ENCODE assay signal across 8 mouse cellular contexts in genomic region chr17:3557331-3558311, GRCm38 (mm10). TPM values are rescaled to one million over a fixed set of nuclear protein-coding genes. Genes with fewer than 3 reads are reported as not detected.
DNase-seq lines count a peak whose midpoint lies in the region; ATAC-seq and TF ChIP-seq lines count a peak whose summit lies in the region.

TSS of gene Tfb1m (minus strand) at chr17:3557781.

- H3K9me3 ChIP-seq in forebrain, embryonic 10.5 days = no peaks in the 10 kb centered on the region
- no peaks in the 10 kb centered on the region for H3K9me3 ChIP-seq in heart, embryonic 15.5 days (replicated peaks)
- no peaks in the 10 kb centered on the region for H3K9me3 ChIP-seq in liver, embryonic 14.5 days (ENCODE audit: control insufficient read depth, low read length)
- no peaks in the 10 kb centered on the region for H3K9me3 ChIP-seq in neural tube, embryonic 11.5 days (ENCODE audit: control insufficient read depth, low read length)
- no peaks in the 10 kb centered on the region for H3K9me3 ChIP-seq in stomach, postnatal 0 days (ENCODE audit: control insufficient read depth, low read length)

- TF ChIP-seq CTCF in liver, embryonic 14.5 days (IDR thresholded peaks at IDR 0.05; ENCODE audit: low read depth) = no peak
- TF ChIP-seq CTCF in stomach, postnatal 0 days (IDR thresholded peaks at IDR 0.05; ENCODE audit: low read depth) = 0 out of 2 replicates have a peak, but pooled peaks have one; percentile 5

- peak; percentile 100 for ATAC-seq in heart, embryonic 15.5 days (replicated peaks; ENCODE audit: insufficient number of reproducible peaks, insufficient read depth, low FRiP score, low read depth)
- peak; percentile 99 for ATAC-seq in liver, embryonic 14.5 days (ENCODE audit: insufficient read depth)
- peak; percentile 100 for ATAC-seq in neural tube, embryonic 11.5 days (ENCODE audit: insufficient read depth, low FRiP score, low TSS enrichment)
- ATAC-seq in stomach, postnatal 0 days (ENCODE audit: low FRiP score, low TSS enrichment) = peak; percentile 100

- no peak for TF ChIP-seq EP300 in liver, embryonic 14.5 days (IDR thresholded peaks at IDR 0.05; ENCODE audit: low read depth)
- no peak for TF ChIP-seq EP300 in stomach, postnatal 0 days (optimal IDR thresholded peaks at IDR 0.05)

- H3K4me2 ChIP-seq in heart, embryonic 15.5 days = peak within 1 kb of the TSS; percentile 72
- H3K4me2 ChIP-seq in liver, embryonic 14.5 days (ENCODE audit: low read depth) = peak within 1 kb of the TSS; percentile 73
- H3K4me2 ChIP-seq in neural tube, embryonic 11.5 days (ENCODE audit: low read depth) = peak within 1 kb of the TSS; percentile 50
- H3K4me2 ChIP-seq in stomach, postnatal 0 days (replicated peaks; ENCODE audit: low read depth) = peak within 1 kb of the TSS; percentile 63

- DNase-seq in CD8-positive naive resting alpha-beta T cell, adult 2 months (ENCODE audit: low read depth in 2 of 2, low spot score in 2 of 2) = peak; percentile 92 to 96
- DNase-seq in c-Kit-positive CD71-negative TER-119-negative erythroid progenitor cells, embryonic 14.5 days (ENCODE audit: low read depth) = peak; percentile 96
- peak; percentile 98 for DNase-seq in forebrain, embryonic 10.5 days (ENCODE audit: extremely low spot score, low spot score)
- peak; percentile 99 for DNase-seq in kidney, postnatal 25 days
- DNase-seq in liver, embryonic 14.5 days (ENCODE audit: low read depth in 3 of 3, low spot score in 3 of 3) = peak; percentile 98 to 99 (median 99)
- DNase-seq in neural tube, embryonic 11.5 days (ENCODE audit: low spot score) = peak; percentile 97
- peak; percentile 99 for DNase-seq in stomach, postnatal 0 days (ENCODE audit: low spot score)

- peak within 1 kb of the TSS; percentile 59 for H3K9ac ChIP-seq in heart, embryonic 15.5 days
- peak within 1 kb of the TSS; percentile 62 for H3K9ac ChIP-seq in liver, embryonic 14.5 days (replicated peaks)
- H3K9ac ChIP-seq in neural tube, embryonic 11.5 days (ENCODE audit: low read length) = peak within 1 kb of the TSS; percentile 46
- peak within 1 kb of the TSS; percentile 58 for H3K9ac ChIP-seq in stomach, postnatal 0 days (ENCODE audit: low read length)

- peak within 1 kb of the TSS; percentile 90 for H3K27ac ChIP-seq in forebrain, embryonic 10.5 days
- peak within 1 kb of the TSS; percentile 90 for H3K27ac ChIP-seq in heart, embryonic 15.5 days
- peak within 1 kb of the TSS; percentile 65 for H3K27ac ChIP-seq in liver, embryonic 14.5 days
- H3K27ac ChIP-seq in neural tube, embryonic 11.5 days (ENCODE audit: low read depth, low read length) = peak within 1 kb of the TSS; percentile 60
- peak within 1 kb of the TSS; percentile 86 for H3K27ac ChIP-seq in stomach, postnatal 0 days (replicated peaks)

- H3K4me3 ChIP-seq in forebrain, embryonic 10.5 days = peak within 1 kb of the TSS; percentile 68
- peak within 1 kb of the TSS; percentile 73 for H3K4me3 ChIP-seq in heart, embryonic 15.5 days
- H3K4me3 ChIP-seq in liver, embryonic 14.5 days (ENCODE audit: insufficient read depth in 1 of 2, low read depth in 2 of 2, low read length in 2 of 2) = peak within 1 kb of the TSS; percentile 77 to 82
- H3K4me3 ChIP-seq in neural tube, embryonic 11.5 days (ENCODE audit: low read depth, low read length) = peak within 1 kb of the TSS; percentile 59
- peak within 1 kb of the TSS; percentile 65 for H3K4me3 ChIP-seq in stomach, postnatal 0 days (ENCODE audit: low read depth, low read length)

- H3K36me3 ChIP-seq in forebrain, embryonic 10.5 days (replicated peaks) = peaks cover 8% of the 10 kb centered on the region
- H3K36me3 ChIP-seq in heart, embryonic 15.5 days = peaks cover 3% of the 10 kb centered on the region; the same call in 1 of the 2 replicates
- no peaks in the 10 kb centered on the region for H3K36me3 ChIP-seq in liver, embryonic 14.5 days (replicated peaks; ENCODE audit: control insufficient read depth, insufficient read depth, low read depth)
- no peaks in the 10 kb centered on the region for H3K36me3 ChIP-seq in neural tube, embryonic 11.5 days (ENCODE audit: control insufficient read depth, insufficient read depth, low read length)
- H3K36me3 ChIP-seq in stomach, postnatal 0 days (ENCODE audit: control insufficient read depth, insufficient read depth, low read length) = no peaks in the 10 kb centered on the region

- H3K4me1 ChIP-seq in forebrain, embryonic 10.5 days = peaks cover 27% of the 10 kb centered on the region
- H3K4me1 ChIP-seq in heart, embryonic 15.5 days (replicated peaks) = peaks cover 14% of the 10 kb centered on the region
- peaks cover 17% of the 10 kb centered on the region in 2 experiments for H3K4me1 ChIP-seq in liver, embryonic 14.5 days (replicated peaks; ENCODE audit: control insufficient read depth in 2 of 2, insufficient read depth in 2 of 2, low read length in 1 of 2)
- no peaks in the 10 kb centered on the region for H3K4me1 ChIP-seq in neural tube, embryonic 11.5 days (ENCODE audit: control insufficient read depth, insufficient read depth, low read length)
- H3K4me1 ChIP-seq in stomach, postnatal 0 days (replicated peaks; ENCODE audit: control insufficient read depth, insufficient read depth) = no peaks in the 10 kb centered on the region

- under 1% methylated on average over 60 of the region's 60 CpGs for WGBS in forebrain, embryonic 10.5 days
- under 1% methylated on average over 60 of the region's 60 CpGs for WGBS in heart, embryonic 15.5 days
- under 1% methylated on average over 60 of the region's 60 CpGs for WGBS in liver, embryonic 14.5 days (ENCODE audit: insufficient replicate concordance)
- under 1% methylated on average over 60 of the region's 60 CpGs for WGBS in neural tube, embryonic 11.5 days
- under 1% methylated on average over 58 of the region's 60 CpGs for WGBS in stomach, postnatal 0 days

- H3K27me3 ChIP-seq in forebrain, embryonic 10.5 days (ENCODE audit: poor library complexity, severe bottlenecking) = no peaks in the 10 kb centered on the region
- H3K27me3 ChIP-seq in heart, embryonic 15.5 days = no peaks in the 10 kb centered on the region
- no peaks in the 10 kb centered on the region for H3K27me3 ChIP-seq in liver, embryonic 14.5 days (ENCODE audit: control insufficient read depth, insufficient read depth, low read length)
- no peaks in the 10 kb centered on the region for H3K27me3 ChIP-seq in neural tube, embryonic 11.5 days (ENCODE audit: control insufficient read depth, insufficient read depth, low read length)
- no peaks in the 10 kb centered on the region for H3K27me3 ChIP-seq in stomach, postnatal 0 days (ENCODE audit: control insufficient read depth, insufficient read depth, low read length)

RNA-seq across cellular contexts. Expression of gene Tfb1m, which starts in this region (rescaled TPM):
- polyA plus RNA-seq in forebrain, embryonic 10.5 days (2016; fragmentation: Nextera tagmentation; extraction: Ambion mirVana) = 23.5 and 27.2 TPM in 2 replicates
- 14.2 and 14.8 TPM in 2 replicates for polyA plus RNA-seq in heart, embryonic 15.5 days (2015; fragmentation: Nextera tagmentation; extraction: Ambion mirVana)
- polyA plus RNA-seq in liver, embryonic 14.5 days (2012; rRNA removed) = 6.7 and 9.8 TPM in 2 replicates
- polyA plus RNA-seq in liver, embryonic 14.5 days (2014; fragmentation: Nextera tagmentation; extraction: Ambion mirVana) = 12.9 and 13.4 TPM in 2 replicates
- polyA plus RNA-seq in neural tube, embryonic 11.5 days (2014; fragmentation: Nextera tagmentation; extraction: Ambion mirVana) = 21.0 and 23.9 TPM in 2 replicates
- polyA plus RNA-seq in stomach, postnatal 0 days (2015; fragmentation: Nextera tagmentation; extraction: Ambion mirVana) = 9.0 and 9.6 TPM in 2 replicates

Comparison
In these comparisons a context has a peak if more than half of its experiments do, and no peak if none do; other contexts are left out.
1. Peak in every context shown above with its lines: DNase-seq, ATAC-seq, H3K4me3 ChIP-seq and H3K27ac ChIP-seq.